In the genomic region with DNA sequence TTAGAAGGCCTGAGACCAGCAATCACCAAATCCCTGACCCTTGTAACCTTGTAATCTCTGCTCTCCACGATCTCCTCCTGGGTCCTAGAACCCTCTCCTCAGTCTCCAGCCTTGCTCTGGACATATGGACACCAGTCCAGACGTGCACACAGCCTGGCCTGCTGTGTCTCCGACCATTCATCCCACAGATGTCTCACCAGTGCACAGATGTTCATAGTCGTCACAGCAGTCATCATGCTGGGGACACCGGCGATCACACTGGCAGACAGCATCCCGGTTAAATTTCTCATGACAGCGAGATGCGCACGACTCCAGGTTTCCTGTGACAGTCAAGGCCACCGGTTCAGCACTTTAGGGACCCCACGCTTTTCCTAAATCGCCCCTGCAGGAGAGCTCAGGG, we compare ENCODE assay signal across 20 mouse cellular contexts. TPM values are rescaled to one million over a fixed set of nuclear protein-coding genes. Genes with fewer than 3 reads are reported as not detected.
"Had no signal": no experiment of that assay in that cellular context is flagged by ENCODE, and none has a peak within 500 bp of the region (broad histone marks: within the 10 kb centered on the region; RNA-seq: fewer than 3 reads in every experiment).

No protein-coding gene starts in this region.

- H3K27ac ChIP-seq: kidney, embryonic 15.5 days; limb, embryonic 10.5 days; limb, embryonic 13.5 days; liver, embryonic 12.5 days; liver, embryonic 15.5 days; lung, embryonic 15.5 days; neural tube, embryonic 13.5 days; stomach, postnatal 0 days had no signal

- H3K36me3 ChIP-seq: kidney, embryonic 15.5 days; limb, embryonic 10.5 days; limb, embryonic 13.5 days; liver, embryonic 12.5 days; liver, embryonic 15.5 days; lung, embryonic 15.5 days; neural tube, embryonic 13.5 days had no signal

- H3K4me1 ChIP-seq: liver, embryonic 12.5 days; liver, embryonic 15.5 days; lung, embryonic 15.5 days had no signal

- H3K27me3 ChIP-seq: kidney, embryonic 15.5 days; limb, embryonic 13.5 days; lung, embryonic 15.5 days; neural tube, embryonic 13.5 days had no signal

- H3K4me3 ChIP-seq: kidney, embryonic 15.5 days; limb, embryonic 10.5 days; limb, embryonic 13.5 days; liver, embryonic 12.5 days; liver, embryonic 15.5 days; lung, embryonic 15.5 days; megakaryocyte, embryonic 14.5 days; neural tube, embryonic 13.5 days had no signal

- H3K4me2 ChIP-seq: kidney, embryonic 15.5 days; limb, embryonic 13.5 days; liver, embryonic 12.5 days; liver, embryonic 15.5 days; lung, embryonic 15.5 days; midbrain, embryonic 11.5 days; neural tube, embryonic 13.5 days had no signal

- DNase-seq: kidney, adult 11 months; kidney, adult 8-10 months; kidney, postnatal 10 days; kidney, postnatal 36 days; liver; midbrain, embryonic 14.5 days; retina, postnatal 1 day; right cerebral cortex, postnatal 25 days; spleen, adult 18-20 months had no signal

RNA-seq across cellular contexts. Expression of gene Endou, which starts 4.8 kb away (rescaled TPM):
- polyA plus RNA-seq: intestine, embryonic 14.5 days; liver, embryonic 12.5 days had no signal
